Mouse (Mus musculus): ENCODE data around the gene G6pc2.

- TF ChIP-seq CTCF (conservative IDR thresholded peaks at IDR 0.05; ENCODE audit: insufficient read depth, insufficient read length, low read depth, low read length), result no peak
- TF ChIP-seq POLR2A (IDR thresholded peaks at IDR 0.05; ENCODE audit: low read depth, low read length), result no peak
Measured at GRCm38 (mm10) chr2:69264069-69264618, 53.3 kb downstream of the G6pc2 start.
